Mouse (Mus musculus): ENCODE measurements at regions not wholly inside any gene's neighbourhood (a gene's known extent, or its start where the extent isn't known, plus 50 kb on each side); places are given as distances from the start of the nearest gene placed in this dataset.

- in situ Hi-C loops (cut with MboI, MseI): no loop called here
Measured at GRCm38 (mm10) chr13:101508331-101508730, 259.7 kb downstream of the Pik3r1 start.

DNA sequence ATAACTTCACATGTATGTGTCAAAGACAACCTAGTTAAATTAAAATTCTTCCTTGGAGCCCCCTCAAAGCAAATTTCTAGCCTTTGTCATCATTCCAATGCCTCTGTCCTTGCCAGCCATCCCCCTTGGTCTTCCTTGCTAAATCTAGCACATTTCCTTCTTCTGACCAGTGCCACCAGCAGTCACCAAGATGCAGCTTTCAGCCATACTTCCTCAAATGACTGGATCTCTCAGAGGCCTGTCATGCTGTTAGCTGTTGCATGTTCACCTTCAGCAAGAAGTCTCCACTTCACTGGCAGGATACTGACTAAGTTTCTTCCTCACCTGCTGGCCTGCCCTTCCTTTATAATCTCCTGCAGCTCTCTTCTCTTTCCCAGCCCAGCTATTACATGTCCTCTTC is 261.3 kb downstream of the Pik3r1 start:
- in situ Hi-C loops (cut with MboI, MseI): no loop called here

GRCm38 (mm10) chr13:101505054-101505453 is 263.0 kb downstream of the Pik3r1 start:
- in situ Hi-C loops (cut with MboI, MseI): no loop called here

- in situ Hi-C loops (cut with MboI, MseI): no loop called here
Measured at GRCm38 (mm10) chr13:101504241-101504640, 263.8 kb downstream of the Pik3r1 start.

DNA sequence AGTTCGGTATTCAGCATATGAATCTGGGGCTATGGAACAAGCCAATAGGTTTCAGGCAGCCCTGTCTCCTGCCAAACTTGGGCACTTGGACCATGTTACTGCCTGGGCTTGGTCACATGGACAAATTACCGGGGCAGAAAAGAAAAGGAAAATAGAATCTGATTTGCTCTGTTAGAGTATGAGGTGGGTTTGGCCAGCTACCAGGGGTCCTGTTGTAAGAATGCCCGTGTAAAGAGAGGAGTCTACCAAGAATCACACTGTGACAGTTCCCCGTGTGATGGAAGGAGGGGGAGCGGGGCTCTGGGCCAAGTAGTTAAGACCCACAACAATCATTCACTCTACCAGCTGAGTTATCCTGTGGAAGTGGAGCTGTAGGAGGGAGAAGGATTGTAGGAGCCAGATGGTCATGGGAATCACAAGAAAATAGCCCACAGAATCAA is 266.2 kb downstream of the Pik3r1 start:
- in situ Hi-C loops (cut with MboI, MseI): no loop called here

DNA sequence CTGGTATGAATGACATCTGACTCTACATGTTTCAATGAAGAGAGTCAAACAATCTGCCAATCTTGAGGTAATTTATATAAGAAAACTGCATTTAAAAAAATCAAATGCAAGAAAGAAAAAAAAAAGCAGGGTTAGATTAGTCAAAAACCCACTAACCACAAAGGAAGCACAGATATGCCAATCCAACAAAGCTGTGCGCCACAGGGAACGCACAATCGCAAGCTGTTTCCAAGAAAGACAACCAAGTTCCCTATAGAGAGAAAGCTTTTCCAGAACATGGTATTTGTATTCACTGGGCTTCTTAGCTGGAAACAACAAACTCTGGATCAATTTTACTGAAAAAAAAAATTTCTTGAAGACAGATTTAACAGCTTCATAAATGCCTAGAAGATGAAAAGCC is 267.0 kb downstream of the Pik3r1 start:
- in situ Hi-C loops (cut with MboI, MseI): no loop called here

- in situ Hi-C loops (cut with MboI, MseI): no loop called here
Measured at GRCm38 (mm10) chr13:101491835-101492234, 276.2 kb downstream of the Pik3r1 start.

- in situ Hi-C loops (cut with MboI, MseI): no loop called here
Measured at GRCm38 (mm10) chr13:101490961-101491360, 277.1 kb downstream of the Pik3r1 start.

DNA sequence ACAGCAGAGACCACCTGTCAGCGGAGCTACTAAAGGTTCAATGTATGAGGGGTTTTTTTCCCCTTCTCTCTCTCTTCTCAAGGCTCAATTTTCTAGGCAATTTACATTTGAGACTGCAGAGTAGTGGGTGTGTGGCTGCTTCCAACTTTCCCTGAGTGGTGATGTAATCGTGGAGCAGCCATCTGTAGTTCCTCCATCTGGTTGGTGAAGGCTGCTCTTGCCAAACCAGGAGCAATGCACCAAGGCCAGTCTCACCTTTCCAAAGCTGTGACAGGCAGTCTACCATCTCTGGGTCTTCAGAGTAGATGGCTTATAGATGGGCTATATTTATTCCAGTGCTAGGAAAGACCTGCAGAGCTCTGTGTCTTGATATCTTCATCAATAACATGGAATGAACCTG is 280.4 kb downstream of the Pik3r1 start:
- in situ Hi-C loops (cut with MboI, MseI): no loop called here

DNA sequence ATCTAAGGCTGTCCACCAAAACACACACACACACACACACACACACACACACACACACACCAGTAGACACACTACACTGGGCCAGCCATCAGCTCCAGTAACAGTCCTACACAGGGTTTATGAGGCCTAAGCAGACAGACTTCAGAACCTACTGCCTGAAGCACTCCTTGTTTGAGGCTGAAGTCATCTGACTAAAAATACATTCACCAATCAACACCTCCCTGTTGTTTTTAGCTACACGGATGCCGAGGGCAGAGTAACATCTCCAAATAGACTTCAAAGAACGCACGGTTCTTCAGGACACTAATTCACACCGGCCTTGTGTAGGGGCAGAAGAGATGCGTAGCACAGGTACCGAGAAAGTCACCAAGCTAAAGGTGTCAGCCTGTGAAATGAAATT is 282.2 kb downstream of the Pik3r1 start:
- in situ Hi-C loops (cut with MboI, MseI): no loop called here

GRCm38 (mm10) chr13:101483816-101484215 is 284.2 kb downstream of the Pik3r1 start:
- in situ Hi-C loops (cut with MboI, MseI): no loop called here

- in situ Hi-C loops (cut with MboI, MseI): no loop called here
Measured at GRCm38 (mm10) chr13:101481551-101482184, 286.3 kb downstream of the Pik3r1 start.

- in situ Hi-C loops (cut with MboI, MseI): no loop called here
Measured at GRCm38 (mm10) chr13:101479297-101479652, 288.7 kb downstream of the Pik3r1 start.

GRCm38 (mm10) chr13:101478608-101479296 is 289.3 kb downstream of the Pik3r1 start:
- in situ Hi-C loops (cut with MboI, MseI): no loop called here

GRCm38 (mm10) chr13:101473349-101473748 is 294.7 kb downstream of the Pik3r1 start:
- in situ Hi-C loops (cut with MboI, MseI): no loop called here

DNA sequence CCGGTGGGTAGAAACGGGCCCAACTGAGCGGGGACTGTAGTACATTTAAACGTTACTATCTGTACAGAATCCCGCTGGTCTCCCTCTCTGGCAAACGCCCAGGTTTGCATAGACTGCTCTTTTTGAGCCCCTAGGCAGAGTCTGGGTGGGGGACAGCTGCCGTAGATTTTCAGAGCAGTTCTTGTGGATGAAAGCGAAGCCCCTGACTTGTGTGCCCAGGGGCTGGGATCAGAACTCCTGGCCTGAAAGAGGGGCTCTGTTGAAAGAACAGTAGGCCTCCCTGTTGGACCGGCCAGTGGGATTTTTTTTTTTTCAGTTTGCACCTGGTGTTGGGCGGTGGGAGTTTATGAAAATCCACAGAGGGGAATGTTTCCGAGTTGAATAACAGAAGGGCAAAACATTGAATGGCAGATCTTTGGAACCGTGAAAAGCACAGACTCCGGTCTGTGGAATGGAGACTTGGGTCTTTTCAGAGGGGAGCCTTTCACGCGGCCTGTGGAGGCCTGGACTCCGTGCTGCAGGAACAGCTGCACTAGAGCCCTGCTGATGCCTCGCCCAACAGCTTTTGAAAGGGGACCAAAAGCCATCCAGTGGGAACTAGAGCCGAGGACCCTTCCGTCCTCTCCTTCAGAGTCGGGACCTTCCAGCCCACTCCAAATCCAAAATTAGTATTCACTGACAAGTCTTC is 297.3 kb downstream of the Pik3r1 start:
- in situ Hi-C loops (cut with MboI, MseI): no loop called here

- in situ Hi-C loops (cut with MboI, MseI): no loop called here
Measured at GRCm38 (mm10) chr13:101465748-101466127, 302.3 kb downstream of the Pik3r1 start.

DNA sequence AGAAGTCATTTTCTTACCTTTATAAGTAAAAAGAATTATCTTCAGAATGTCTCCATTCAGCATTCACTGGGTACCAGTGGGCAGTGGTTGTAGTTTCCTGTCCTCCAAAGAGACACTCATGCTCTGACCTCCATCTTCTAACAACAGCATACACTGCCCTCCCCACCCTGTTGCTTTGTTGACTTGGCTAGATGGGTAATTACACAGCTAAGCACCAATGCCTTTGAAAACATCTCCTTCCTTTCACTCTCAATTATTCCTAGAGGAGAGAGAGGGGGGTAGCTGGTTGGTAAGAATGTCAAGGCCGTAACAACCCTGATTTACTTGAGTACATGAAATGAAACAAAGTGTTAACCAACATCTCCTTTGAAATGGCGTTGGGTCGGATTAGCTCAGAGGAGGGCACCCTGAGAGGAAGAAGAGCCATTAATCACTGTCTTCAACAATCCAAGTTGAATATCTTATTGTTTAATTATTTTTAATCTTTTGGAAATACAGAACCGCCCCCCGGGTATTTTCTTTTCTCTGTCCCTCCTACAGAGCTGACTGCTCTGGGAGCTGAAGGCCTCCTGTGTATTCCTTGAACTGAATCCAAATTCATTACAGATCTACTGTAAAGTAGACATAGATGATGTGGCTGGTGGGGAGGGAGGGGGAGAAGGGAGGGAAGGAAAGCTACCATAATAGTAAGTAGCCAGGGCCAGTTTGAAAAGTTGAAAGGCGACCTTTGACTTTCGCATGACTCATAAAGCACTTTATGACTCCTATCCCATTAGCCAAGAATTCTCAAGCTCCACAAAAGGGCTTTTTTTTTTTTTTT is 302.9 kb downstream of the Pik3r1 start:
- in situ Hi-C loops (cut with MboI, MseI): no loop called here

- in situ Hi-C loops (cut with MboI, MseI): no loop called here
Measured at GRCm38 (mm10) chr13:101456926-101457325, 311.1 kb downstream of the Pik3r1 start.

DNA sequence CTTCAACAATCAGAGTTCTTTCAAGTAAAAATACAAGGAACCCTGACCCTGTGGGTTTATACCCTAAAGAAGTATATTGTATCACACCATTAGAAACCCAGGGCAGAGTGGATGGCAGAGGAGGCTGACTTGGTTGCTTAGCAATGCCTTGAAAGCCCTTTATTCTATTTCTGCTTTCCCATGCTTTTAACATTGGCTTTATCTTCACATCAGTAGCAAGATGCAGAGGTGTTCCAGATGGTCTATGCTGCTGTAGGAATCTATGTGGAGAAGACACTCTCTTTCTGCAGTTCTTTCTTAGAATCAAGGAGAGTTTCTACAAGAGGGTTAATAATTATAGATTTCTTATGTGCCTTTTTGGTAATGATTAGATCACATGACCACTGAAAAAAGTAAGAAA is 313.7 kb downstream of the Pik3r1 start:
- in situ Hi-C loops (cut with MboI, MseI): no loop called here

- in situ Hi-C loops (cut with MboI, MseI): no loop called here
Measured at GRCm38 (mm10) chr13:101450501-101450900, 317.5 kb downstream of the Pik3r1 start.

- in situ Hi-C loops (cut with MboI, MseI): no loop called here
Measured at GRCm38 (mm10) chr13:101439517-101439916, 328.5 kb downstream of the Pik3r1 start.
